Mouse (Mus musculus) regulatory T cell (primary cell): ENCODE results near the gene Kmt5c.

Source experiments
- in situ Hi-C: fragments of 300-600 bp; cut with MboI, MseI; formaldehyde crosslinking; loops from one replicate; pipeline ENCODE4 v1.15.1; 2025; ENCODE audit warnings: high pct_unique_total_duplicates

The Kmt5c gene

DNA sequence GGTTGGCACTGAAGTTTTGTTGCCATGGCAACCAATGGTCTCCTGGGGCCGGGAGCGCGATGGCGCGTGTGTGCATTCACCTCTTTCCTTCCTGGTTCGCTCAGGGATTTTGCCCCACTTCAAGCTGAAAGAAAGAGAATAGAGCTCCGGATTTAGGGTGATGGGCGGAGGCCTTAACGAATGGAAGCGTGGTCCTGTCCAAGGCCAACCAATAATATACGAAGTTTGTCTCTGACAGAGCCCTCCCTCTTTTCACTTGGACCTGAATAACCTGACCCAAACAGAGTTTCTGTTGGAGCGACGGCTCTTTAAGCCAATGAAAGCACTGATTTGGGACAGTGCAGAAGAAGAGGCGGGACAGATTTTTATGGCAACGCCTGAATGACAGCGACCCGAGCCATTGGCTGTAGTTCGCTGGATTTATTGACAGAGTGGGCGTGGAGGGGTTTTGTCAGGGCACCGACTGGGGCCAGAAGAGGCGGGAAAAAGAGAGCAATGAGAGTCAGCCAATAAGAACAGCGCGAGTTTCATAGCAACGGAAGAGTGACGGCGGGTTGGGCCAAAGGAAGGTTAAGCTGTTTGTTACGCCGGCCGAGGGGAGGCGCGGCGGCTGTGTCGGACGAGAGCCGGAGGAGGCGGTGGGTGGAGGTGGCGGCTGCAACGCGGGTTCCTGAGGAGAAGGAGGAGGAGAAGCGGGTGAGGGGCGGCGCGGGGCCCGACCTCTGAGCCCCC, at the start of gene Kmt5c:
Kmt5c (plus strand) TSS at position 572 of the 732 bp plus-strand sequence.
- in situ Hi-C loops = no loop called here

DNA sequence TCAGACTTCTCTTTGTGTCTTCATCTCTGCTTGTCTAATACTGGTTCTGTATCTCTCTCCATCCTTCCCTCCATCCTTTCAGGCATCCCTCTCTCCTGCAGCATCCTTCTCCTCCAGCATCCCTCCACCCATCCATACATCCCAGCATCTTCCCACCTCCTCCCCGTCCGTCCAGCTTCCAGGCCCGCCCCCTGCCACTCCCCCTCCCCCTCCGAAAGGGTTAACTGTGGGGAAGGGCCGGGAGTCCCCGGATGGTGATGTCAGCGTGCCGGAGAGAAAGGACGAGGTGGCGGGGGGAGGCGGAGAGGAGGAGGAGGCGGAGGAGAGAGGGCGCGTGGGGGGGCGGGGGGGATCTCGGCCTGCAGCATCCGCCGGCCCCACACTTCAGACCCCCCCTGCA, 49.5 kb upstream of the Kmt5c start, which contains the start of gene Brsk1:
Brsk1 (plus strand) TSS at position 218 of the 400 bp plus-strand sequence.
- in situ Hi-C loops = no loop called here

DNA sequence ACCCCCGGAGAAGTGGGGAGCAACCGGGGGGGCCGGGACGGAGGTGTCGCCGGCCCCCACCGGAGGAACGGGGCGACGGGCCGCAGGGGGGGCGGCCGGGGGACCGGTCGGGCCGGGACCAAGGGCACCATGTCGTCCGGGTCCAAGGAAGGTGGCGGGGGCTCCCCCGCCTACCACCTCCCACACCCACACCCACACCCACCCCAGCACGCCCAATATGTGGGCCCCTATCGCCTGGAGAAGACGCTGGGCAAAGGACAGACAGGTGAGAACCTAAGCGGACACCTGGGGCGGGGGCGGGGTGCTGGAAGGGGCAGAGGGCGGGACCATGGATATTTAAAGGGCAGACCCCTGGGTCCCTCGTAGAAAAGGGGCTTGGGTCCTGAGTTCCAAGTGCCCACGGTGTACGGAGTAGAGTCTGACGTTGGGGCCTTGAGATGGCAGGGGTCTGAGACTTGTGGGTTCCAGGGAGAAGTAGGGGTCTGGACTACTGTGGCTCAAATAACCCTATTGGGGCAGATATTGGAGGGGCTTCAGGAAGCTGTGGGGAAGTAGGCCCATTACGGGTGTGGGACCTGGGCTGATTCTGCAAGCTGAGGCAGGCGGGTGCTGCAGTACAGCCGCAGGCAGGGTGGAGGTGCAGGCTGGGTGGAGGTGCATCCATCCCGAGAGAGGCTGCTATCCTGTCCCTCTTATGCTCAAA, 48.8 kb upstream of the Kmt5c start:
- in situ Hi-C loops = no loop called here

DNA sequence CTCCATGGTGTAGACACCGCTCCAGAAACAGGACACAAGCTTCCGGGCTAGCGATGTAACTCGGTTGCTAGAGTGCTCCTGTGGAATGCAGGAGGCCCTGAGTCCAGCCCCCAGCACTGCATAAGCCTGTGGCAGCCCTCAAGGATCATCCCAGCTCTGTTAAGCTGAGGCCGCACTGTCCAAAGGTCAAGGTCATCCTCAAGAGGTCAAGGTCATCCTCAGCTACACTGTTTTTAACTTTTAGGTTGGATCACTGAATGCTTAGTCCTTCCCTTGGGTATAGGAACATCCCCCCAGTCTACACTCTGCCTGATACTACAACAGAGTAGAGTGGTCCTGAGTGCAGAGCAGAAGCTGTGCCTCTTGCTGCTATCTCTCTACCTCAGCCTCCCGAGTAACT, 46.9 kb upstream of the Kmt5c start:
- in situ Hi-C loops = no loop called here

DNA sequence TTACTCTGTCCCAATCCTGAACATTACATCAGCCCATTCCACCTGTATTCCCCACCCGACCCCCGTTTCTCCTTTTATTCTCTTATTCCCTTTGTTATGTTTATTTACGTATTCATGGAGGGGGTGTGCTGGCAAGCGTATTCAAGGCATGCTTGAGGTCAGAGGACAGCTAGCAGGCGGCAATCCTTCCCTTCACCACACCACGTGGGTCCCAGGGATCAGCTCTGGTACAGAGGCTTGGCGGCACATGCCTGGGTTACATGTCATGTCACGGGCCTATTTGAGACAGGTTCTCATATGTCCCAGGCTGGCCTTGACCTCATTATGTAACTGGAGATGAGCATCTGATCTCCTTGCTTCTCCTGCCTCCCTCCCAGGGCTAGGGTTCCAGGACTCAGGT, 37.6 kb upstream of the Kmt5c start:
- in situ Hi-C loops = loop anchor here (5.0 to 10.0 kb wide), 2 partner anchors 50 to 232 kb away; partner anchors contain the start of gene Cox6b2

DNA sequence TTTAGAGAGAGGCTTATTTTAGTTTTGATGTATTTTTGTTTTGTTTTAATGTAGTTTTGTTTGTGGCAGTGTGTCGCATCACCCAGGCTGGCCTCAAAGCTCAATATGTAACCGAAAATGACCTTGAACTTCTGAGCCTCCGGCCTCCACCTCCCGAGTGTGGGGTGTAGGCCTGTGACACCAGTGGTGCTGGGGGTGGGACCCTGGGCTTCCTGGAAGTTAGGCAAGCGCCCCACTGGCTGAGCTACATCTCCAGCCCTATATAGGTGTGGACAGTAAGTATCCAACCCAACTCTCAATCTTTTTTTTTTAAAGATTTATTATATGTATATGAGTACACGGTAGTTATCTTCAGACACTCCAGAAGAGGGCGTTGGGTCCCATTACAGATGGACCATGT, 36.7 kb upstream of the Kmt5c start:
- in situ Hi-C loops = loop anchor here (5.0 to 10.0 kb wide), 2 partner anchors 49 to 232 kb away; partner anchors contain the start of gene Cox6b2

DNA sequence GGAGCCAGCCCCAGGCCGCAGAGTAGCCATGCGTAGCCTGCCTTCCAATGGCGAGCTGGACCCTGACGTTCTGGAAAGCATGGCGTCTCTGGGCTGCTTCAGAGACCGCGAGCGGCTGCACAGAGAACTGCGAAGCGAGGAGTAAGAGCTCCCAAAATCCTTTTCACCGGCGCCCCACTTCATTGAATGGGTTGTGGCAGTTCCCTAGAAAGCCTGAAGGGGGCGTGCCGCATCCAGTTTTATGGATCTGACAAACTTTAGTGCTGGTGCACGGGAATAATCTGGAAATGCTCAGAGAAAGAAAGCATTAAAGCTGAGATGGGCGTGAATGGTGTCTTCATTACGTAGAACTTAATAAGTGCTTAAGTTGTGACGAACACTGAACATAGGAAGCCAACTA, 34.8 kb upstream of the Kmt5c start:
- in situ Hi-C loops = loop anchor here (10.0 kb wide), 1 partner anchor 230 kb away; no protein-coding TSS in a partner anchor

DNA sequence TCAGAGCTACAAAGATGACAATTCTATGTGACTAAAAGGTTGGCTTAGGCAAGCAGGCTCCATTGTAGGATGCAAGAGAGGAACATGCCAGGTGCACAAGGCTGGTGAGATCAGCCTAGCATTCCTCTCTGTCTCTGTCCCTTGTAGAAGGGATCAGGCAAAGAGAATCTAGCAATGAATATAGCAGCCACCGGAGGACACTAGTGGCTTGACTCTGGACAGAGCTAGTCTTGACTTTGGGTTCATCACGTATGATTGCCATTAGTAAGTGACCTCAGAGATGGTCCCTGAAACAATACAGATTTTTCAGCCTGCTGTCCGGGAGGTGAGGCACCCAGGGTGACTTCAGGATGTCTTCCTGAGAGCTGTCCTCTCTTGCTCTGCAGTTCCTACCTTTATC, 27.3 kb upstream of the Kmt5c start:
- in situ Hi-C loops = loop anchor here (10.0 kb wide), 1 partner anchor 622 kb away; no protein-coding TSS in a partner anchor

DNA sequence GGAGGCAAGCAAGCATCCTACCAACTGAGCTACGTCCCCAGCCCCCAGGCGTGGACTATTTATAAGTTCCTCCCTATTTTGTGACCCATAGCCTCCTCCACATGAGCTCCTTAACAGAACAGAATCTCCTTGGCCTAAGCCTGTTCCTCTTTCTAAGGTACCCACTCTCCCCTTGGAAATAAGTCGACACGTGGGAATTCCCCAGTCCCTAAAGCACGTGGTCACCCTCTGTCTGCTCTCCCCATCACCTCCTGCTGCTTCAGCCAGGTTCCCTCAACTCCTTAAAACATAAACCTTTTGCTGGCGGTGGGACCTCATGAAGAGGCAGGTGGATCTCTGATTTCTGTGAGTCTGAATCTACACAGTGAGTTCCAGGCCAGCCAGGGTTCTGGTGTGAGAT, 23.0 kb upstream of the Kmt5c start:
- in situ Hi-C loops = loop anchor here (10.0 kb wide), 1 partner anchor 618 kb away; no protein-coding TSS in a partner anchor

DNA sequence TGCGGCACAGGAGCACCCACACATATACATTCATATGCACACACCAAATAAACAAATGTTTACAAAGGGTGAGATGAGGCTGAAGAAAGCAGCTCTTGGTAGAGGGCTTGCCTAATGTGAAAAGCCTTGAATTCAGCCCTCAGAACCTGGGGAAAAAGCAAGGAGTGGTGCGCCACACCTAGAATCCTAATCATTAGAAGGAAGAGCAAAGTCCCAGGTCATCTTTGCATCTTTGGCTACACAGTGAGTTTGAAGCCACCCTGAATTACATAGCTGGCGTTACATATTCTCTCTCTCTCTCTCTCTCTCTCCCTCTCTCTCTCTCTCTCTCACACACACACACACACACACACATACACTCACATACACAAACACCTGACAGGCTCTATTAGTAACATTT, 20.6 kb upstream of the Kmt5c start:
- in situ Hi-C loops = loop anchor here (10.0 kb wide), 1 partner anchor 616 kb away; no protein-coding TSS in a partner anchor

DNA sequence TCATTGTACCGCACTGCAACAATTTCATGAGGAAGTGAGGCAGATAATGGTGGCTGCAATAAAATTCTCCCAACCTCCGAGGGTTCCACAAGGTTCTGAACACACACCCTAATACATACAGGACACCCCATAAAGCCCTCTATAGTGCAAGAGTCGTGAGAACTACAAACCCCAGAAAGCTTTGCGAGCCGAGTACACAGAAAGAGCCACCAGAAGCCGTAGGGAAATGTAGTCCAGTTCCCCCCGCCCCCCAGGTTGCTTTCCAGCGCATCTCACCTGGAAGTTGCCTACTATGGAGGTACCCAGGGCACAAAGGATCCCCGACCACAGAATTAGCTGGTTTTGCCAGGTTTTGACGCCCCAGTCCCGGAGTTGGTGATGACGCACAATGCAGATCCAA, 16.4 kb upstream of the Kmt5c start:
- in situ Hi-C loops = no loop called here

DNA sequence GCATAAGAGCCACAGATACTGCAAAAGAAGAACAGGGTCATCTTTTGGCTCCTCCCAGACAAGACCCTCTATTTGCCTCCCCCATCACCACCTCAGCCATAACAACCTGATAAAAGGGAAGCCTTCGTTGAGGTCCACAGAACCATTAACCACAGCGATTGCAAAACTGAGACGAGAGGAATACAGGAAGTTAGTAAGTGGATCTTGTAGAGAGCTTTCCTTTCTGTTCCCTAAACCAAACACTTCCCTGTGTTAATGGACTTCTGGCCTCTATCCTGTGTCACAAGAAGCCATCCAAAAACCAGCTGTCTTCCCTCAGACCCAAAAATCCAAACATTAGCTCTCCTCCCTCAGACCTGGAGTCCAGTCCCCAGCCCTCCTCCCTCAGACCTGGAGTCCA, 15.6 kb upstream of the Kmt5c start:
- in situ Hi-C loops = no loop called here

DNA sequence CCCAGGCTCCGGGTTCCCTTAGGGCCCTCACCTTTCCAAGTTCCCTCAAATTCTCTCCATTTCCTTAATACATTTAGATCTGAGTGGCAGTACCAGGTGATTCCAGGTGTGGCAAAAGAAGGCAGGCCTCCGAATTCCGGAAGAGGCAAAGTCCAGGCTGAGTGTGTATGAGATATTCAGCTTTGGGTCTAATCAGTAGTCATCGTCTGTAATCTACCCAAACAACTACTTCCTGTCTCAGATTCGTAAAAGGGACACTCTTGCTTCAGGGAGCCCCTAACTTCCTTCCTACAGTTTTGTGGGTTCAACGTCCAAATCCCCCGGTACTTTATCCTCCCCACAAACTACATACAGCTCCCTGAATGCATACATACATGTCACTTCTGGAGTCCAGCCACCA, 14.7 kb upstream of the Kmt5c start, which contains the start of gene Tmem150b:
Tmem150b (minus strand) TSS at position 81 of the 400 bp plus-strand sequence.
- in situ Hi-C loops = no loop called here

DNA sequence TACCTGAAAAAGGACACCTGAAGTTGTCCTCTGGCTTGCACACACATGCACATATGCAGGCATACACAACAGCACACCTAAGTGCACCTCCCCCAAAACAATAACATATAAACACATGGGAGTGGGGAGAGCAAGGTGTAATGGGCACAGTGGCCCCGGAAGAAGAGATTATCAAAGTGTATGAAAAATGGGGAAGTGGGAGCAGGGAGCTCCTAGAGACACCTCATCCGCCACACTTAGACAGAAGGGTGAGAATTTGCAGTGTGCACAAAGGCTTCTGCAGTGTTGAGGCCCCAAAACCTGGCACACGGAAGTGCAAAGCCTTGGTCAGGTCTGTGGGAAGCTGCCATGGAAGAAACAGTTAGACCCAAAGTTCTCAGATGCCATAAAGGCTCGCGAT, 8.8 kb upstream of the Kmt5c start:
- in situ Hi-C loops = no loop called here

DNA sequence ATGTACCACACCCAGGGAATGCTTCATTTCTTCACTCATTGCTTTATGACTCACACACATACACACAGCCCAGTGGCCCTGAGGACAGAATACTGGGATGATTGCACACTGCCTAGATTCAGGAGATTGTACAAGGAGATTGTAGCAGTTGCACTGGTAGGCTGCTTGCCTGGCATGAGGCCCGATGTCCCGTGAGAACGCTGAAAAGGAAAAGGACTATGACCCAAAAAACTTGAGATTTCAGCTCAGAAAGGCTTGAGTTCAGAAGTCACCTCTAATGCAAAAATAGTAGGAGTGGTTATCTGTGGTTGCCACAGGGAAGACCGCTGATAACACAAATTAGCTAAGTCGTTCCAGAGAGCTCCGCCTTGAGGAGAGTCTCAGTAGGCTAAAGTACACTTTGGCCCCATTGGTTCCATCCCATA, 6.9 kb upstream of the Kmt5c start:
- in situ Hi-C loops = no loop called here

DNA sequence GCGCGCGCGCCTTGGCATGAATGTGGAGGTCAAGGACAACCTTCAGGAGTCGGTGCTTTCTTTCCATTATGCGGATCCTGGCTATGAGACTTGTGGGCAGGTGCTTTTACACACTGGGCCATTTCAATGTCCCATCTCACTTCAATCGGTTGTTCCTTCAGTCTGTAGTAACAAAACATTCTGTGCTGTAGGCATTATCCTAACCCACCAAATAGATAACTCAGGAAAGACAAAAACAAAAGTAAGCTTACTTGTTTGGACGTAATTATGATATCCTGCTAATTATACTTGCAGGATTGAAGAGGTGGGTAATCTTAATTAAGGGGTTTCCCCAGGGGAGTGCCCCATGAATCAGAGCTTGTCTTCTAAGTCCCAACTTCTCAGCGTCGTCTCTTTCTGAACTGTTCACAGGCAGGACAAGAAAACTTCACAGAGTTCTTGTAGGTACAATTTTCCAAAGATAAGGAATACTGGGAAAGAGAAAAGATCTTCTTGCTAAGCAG, 823 bp upstream of the Kmt5c start:
- in situ Hi-C loops = no loop called here

DNA sequence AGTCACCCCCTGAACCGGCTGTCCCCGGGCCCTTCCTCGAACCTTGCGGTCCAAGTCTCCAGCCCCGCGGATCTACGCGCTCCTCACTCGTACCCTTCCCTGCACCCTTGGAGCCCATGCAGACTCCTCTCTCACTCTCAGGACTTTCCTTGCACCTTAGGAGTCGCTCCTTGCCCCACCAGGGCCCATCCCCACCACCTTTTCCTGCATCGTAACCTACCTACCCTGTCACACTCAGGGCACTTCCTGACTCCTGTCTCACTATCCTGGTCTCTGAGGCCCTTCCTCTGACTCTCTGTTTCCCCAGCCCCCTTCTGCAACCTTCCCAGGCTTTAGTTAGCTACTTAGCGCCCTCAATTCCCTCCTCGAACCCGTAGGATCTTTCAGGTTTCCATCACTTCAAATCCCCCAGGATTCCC, 403 bp downstream of the Kmt5c start:
- in situ Hi-C loops = no loop called here

DNA sequence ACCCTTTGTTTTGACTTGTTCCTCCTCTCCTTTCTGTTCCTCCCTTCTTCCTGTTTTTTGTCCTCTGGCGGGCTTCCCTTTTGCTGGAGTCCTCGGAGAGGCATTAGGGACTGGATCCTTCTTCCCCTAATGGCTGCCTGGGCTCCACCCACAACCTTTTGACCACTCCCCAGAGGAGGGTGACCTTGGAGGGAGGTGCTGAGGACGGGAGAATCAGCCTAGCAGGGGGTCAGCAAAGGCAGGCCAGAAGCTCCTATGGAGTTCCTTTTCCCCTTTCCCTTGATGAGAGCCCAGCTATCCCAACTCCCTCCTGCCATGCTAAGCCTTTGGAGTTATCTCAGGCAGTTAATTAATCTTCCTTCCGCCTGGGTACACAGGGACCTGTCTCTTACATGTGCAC, 1.2 kb downstream of the Kmt5c start:
- in situ Hi-C loops = no loop called here

DNA sequence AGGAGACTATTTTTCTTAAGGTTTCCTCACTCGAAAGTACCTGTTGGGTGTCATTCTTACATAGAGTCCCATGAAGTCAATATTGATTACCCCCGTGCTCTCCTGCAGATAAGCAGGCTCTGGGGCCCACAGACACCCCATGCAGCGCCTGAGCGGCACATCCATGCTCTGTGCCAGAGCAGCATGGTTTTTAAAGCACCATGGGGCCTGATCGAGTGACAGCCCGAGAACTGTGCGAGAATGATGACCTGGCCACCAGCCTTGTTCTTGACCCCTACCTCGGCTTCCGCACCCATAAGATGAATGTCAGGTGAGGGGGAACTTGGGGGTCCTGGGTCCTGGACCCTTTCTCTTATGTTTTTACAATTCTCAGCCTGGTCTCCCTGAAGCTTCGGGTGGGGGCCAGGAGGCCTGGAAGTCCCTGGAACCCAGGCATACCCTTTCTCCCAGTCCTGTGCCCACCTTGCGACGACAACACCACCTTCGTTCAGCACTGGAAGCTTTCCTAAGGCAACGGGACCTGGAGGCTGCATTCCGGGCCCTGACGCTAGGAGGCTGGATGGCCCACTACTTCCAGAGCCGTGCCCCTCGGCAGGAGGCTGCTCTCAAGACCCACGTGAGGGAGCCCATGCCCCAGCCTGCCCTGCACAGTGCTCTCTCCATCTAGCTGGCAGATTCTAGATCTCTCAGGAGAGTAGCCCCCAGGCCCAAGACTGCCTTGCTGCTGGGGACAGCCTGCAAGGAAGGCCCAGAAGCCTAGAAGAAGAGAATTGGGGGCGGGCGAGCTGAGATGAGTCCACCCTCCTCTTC, 2.0 kb downstream of the Kmt5c start:
- in situ Hi-C loops = no loop called here

DNA sequence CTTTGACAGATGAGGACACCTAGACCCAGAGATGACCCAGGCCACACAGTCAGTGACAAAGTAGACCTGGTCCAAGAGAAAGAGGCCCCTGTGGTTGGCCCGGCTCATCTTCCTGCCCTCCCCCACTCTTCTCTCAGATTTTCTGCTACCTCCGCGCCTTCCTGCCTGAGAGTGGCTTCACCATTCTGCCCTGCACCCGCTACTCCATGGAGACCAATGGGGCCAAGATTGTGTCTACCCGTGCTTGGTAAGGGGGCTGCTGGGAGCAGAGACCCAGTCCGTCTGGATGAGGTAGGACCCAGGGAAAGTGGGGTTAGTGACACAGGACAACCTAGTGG, 2.5 kb downstream of the Kmt5c start:
- in situ Hi-C loops = no loop called here

DNA sequence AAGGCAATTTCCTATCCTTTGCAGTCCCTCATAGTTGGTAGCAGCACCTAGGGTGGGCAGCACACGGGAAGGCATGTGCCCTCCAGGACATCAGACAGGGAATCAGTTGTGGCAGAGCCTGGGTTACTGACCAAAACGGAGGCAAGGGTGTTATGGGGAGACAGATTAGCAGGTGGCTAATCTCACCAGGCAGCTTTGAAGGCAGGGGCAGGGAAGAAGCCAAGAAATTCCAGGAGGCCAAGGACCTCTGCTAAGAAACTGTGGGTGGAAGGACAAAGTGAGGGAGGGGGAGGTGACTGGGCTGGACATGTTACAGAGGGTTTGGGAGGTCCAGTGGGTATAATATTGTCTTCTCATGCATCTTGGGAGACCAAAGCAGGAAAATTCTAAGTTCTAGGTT, 3.4 kb downstream of the Kmt5c start:
- in situ Hi-C loops = no loop called here

DNA sequence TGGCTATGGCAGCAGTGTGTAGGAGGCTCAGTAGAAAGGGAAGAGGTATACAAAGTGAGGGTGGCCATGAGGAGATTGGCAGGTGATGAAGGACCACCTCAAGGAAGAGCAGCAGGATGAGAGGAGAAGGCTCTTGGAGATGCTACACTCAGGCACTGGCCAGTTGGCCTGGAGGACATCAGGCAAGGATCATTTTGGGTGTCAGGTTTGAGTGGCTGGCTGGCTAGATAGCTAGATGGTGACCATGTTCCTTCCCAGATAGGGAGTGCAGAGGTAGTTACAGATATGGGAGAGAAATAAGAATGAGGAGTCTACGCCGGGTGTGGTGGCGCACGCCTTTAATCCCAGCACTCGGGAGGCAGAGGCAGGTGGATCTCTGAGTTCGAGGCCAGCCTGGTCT, 5.0 kb downstream of the Kmt5c start:
- in situ Hi-C loops = no loop called here
